Mouse (Mus musculus): ENCODE measurements around the gene Mzf1. TPM values are rescaled to one million over a fixed set of nuclear protein-coding genes. Genes with fewer than 3 reads are reported as not detected.

Mzf1 gene
- polyA plus RNA-seq, 1 experiment from 2014 or later, result 0.77 TPM

DNA sequence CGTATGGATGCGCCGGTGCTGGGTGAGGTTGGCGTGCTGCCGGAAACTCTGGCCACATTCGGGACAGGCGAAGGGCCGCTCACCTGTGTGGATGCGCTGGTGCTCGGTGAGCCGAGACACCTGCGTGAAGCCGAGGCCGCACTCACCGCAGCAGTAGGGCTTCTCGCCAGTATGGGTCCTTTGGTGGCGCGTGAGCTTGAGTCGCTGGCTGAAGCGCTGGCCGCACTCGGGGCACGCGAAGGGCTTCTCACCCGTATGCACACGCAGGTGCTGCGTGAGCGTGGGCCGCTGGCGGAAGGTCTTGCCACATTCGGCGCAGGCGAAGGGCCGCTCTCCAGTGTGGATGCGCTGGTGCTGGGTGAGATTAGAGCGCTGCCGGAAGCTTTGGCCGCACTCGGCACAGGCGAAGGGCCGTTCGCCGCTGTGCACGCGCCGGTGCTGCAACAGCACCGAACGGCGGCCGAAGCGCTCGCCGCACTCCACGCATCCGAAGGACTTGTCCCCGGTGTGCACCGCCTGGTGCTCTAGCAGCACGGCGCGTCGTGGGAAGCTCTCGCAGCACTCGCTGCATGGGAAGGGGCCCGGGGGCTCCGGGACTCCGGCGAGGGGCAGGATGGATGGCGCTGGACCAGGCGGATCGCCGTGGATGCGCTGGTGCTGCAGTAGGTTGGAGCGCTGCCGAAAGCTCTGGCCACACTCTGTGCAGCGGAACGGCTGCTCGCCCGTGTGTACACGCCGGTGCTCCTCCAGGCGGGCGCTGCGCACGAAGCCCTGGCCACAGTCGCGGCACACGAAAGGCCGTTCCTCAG lies 10.9 kb downstream of the Mzf1 start:
- H3K9me3 ChIP-seq (replicated peaks), result no peaks in the 10 kb centered on the region
- H3K4me3 ChIP-seq, result peak overlapping the region; percentile 49
- no peaks in the 10 kb centered on the region for H3K36me3 ChIP-seq
- no peak overlapping the region for H3K27ac ChIP-seq
- WGBS (ENCODE audit: insufficient replicate concordance), result 6% methylated on average over 88 of the region's 88 CpGs
- ATAC-seq, result no peak
- peaks cover 30% of the 10 kb centered on the region for H3K4me1 ChIP-seq
- peak overlapping the region; percentile 74 for H3K4me2 ChIP-seq
- peak overlapping the region; percentile 22 for H3K9ac ChIP-seq
- peaks cover 54% of the 10 kb centered on the region for H3K27me3 ChIP-seq (replicated peaks)

DNA sequence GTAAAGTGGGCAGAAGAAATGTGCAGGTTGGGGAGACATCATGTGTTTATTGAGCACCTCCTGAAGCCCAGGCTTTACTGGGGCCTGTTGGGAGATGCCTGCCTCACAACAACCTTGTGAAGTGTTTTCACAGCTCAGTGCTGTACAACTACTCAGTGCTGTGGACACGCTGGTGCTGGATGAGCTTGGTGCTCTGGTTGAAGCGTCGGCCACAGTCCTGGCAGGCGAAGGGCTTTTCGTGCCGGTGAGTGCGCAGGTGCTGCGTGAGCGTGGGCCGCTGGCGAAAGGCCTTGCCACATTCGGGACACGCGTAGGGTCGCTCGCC lies 11.5 kb downstream of the Mzf1 start:
- ATAC-seq, result no peak
- Histone ChIP-seq H3K4me1 (peaks cover 33% of the 10 kb centered on the region), H3K4me2 (peak overlapping the region; percentile 74), H3K36me3 (no peaks in the 10 kb centered on the region), H3K9me3 (replicated peaks) (no peaks in the 10 kb centered on the region), H3K27ac (no peak overlapping the region), H3K4me3 (peak overlapping the region; percentile 49), H3K27me3 (replicated peaks) (peaks cover 54% of the 10 kb centered on the region), H3K9ac (no peak overlapping the region)
- WGBS (ENCODE audit: insufficient replicate concordance), result 48% methylated on average over 16 of the region's 16 CpGs

DNA sequence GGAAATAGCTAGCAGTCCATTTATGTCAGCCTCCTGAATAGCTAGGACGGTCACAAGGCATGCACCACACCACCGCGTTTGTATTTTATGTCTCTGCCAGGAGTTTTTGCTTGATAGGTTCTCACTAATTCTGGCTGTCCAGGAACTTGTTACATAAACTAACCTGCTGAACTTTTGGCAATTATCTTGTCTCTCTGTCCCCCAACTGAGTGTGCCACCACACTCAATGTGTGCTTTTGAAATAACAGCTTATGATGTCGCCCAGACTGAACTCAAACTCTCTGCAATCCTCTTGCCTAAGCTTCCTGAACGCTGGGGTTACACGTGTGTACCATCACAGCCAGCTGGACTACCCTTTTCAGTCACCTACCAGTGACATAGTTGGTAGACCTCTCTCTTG lies 12.1 kb downstream of the Mzf1 start:
- Histone ChIP-seq H3K36me3 (no peaks in the 10 kb centered on the region), H3K4me1 (peaks cover 33% of the 10 kb centered on the region), H3K27ac (no peak overlapping the region), H3K9ac (no peak overlapping the region), H3K4me3 (no peak overlapping the region), H3K27me3 (replicated peaks) (peaks cover 54% of the 10 kb centered on the region), H3K4me2 (no peak overlapping the region), H3K9me3 (replicated peaks) (no peaks in the 10 kb centered on the region)
- 68% methylated on average over 6 of the region's 6 CpGs for WGBS (ENCODE audit: insufficient replicate concordance)
- ATAC-seq, result no peak

DNA sequence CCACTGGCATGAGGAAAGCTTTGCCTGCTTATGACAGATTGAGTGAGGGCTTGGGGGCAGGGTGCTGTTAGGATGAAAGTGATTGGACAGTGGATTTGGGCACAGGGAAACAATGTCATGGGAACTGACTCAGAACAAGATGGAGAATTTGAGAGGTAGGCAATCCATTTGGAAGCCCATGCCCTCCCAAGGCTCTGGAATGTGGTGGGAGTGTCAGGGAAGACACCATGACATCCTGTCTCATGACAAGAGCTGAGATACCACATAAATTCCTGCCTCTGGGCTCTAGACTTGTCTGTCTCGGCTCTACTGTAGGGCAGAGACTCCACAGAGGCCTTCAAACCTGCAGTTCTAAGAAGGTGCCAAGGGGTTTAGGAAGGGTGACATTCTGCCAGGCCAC lies 13.3 kb downstream of the Mzf1 start:
- ATAC-seq, result no peak
- WGBS (ENCODE audit: insufficient replicate concordance), result 48% methylated on average over 1 of the region's 1 CpGs
- Histone ChIP-seq H3K36me3 (peaks cover 3% of the 10 kb centered on the region), H3K27me3 (replicated peaks) (peaks cover 54% of the 10 kb centered on the region), H3K27ac (no peak overlapping the region), H3K9me3 (replicated peaks) (no peaks in the 10 kb centered on the region), H3K4me1 (peaks cover 40% of the 10 kb centered on the region), H3K4me2 (no peak overlapping the region), H3K9ac (no peak overlapping the region), H3K4me3 (no peak overlapping the region)

DNA sequence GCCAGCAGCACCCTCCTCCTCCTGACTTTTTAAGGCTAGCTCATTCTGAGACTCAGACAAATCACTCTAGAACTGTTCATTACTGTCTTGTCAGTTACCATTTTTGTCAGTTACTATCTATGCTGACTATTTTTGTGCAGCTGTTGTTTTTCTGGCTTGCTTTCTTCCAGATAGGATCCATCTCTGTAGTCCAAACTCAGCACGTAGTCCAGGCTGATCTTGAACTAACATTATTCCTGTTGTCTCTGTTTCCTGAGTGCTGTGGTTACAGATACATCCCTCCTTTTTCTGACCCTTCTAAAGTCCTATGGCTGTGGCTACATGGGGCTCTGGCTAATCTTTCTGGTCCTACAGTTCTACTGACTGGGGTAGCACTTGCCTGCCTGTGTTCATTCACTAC lies 15.4 kb downstream of the Mzf1 start:
- Histone ChIP-seq H3K9ac (peak overlapping the region; percentile 94), H3K27ac (peak overlapping the region; percentile 98), H3K27me3 (replicated peaks) (peaks cover 37% of the 10 kb centered on the region), H3K4me3 (peak overlapping the region; percentile 81), H3K4me1 (peaks cover 50% of the 10 kb centered on the region), H3K36me3 (peaks cover 19% of the 10 kb centered on the region), H3K4me2 (peak overlapping the region; percentile 81), H3K9me3 (replicated peaks) (no peaks in the 10 kb centered on the region)
- WGBS (ENCODE audit: insufficient replicate concordance), result 31% methylated on average over 1 of the region's 1 CpGs
- no peak for ATAC-seq

DNA sequence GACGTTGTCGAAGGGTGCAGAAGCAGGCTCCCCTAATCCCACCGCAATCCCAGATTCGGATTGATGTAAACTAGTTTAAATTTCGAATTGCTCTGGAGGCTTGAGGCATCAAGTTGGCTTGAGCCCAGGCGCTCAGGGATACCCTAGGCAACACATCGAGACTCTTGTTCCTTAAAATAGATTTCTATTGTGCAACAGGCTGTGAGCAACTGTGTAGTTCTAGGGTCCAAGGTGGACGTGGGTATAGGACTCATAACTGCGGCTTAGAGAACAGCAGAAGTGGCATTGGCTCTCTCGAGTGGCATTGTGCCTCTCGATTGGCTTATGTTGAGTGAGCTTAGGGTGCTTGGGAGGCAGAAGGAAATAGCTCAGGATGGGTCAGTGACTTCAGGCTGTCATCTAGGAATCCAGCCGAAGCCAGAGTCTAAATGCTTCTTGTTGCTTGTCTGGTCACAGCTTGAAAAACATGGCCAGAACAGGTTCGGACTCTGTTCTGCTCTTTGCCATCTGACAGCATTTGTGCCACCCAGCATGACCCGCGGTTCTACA lies 15.9 kb downstream of the Mzf1 start:
- H3K4me3 ChIP-seq, result peak overlapping the region; percentile 81
- ATAC-seq, result no peak
- H3K27ac ChIP-seq, result peak overlapping the region; percentile 98
- 13% methylated on average over 15 of the region's 15 CpGs for WGBS (ENCODE audit: insufficient replicate concordance)
- peak overlapping the region; percentile 94 for H3K9ac ChIP-seq
- H3K27me3 ChIP-seq (replicated peaks), result peaks cover 32% of the 10 kb centered on the region
- H3K9me3 ChIP-seq (replicated peaks), result no peaks in the 10 kb centered on the region
- peaks cover 49% of the 10 kb centered on the region for H3K4me1 ChIP-seq
- peaks cover 21% of the 10 kb centered on the region for H3K36me3 ChIP-seq
- H3K4me2 ChIP-seq, result peak overlapping the region; percentile 81

DNA sequence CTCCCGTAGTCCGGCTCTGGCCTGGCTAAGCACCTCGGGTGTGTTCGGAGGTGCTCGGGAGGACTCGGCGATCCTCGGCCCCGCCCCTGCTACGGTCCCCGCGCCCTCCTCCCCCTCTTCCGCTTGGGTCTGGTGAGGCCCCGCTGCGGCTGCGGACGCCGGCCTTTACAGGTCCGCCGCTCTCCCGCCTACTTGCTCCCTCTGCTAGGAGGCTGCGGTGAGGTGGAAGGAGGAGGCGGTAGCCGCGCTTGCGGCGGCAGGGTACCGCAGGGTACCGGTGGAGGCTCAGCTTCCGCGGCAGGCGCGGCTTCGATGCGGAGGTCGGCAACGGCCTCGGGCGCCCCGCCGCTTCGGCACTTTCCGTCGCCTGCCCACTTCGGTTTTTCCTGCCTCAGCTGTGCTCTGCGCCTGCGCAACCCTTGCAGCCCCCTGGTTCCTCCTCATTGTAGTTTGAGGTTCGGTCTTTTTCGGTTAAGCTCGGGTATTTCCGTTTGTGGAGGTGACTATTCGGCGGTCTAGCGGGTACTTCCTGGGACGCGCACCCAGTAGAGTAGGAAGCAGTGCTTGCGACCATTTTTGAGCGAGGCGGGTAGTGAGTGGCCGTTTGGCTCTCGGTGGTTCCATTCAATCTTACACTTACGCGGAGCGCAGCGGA lies 16.5 kb downstream of the Mzf1 start, which contains the start of gene Ube2m:
Gene Ube2m, minus strand, starts transcription at position 375 of the 655 bp plus-strand sequence.
- Histone ChIP-seq H3K27me3 (replicated peaks) (peaks cover 26% of the 10 kb centered on the region), H3K9ac (peak within 1 kb of the TSS; percentile 94), H3K4me2 (peak within 1 kb of the TSS; percentile 81), H3K4me3 (peak within 1 kb of the TSS; percentile 81), H3K9me3 (replicated peaks) (no peaks in the 10 kb centered on the region), H3K27ac (peak within 1 kb of the TSS; percentile 98), H3K36me3 (peaks cover 28% of the 10 kb centered on the region), H3K4me1 (peaks cover 50% of the 10 kb centered on the region)
- WGBS (ENCODE audit: insufficient replicate concordance), result under 1% methylated on average over 65 of the region's 65 CpGs
- ATAC-seq, result peak; percentile 87

DNA sequence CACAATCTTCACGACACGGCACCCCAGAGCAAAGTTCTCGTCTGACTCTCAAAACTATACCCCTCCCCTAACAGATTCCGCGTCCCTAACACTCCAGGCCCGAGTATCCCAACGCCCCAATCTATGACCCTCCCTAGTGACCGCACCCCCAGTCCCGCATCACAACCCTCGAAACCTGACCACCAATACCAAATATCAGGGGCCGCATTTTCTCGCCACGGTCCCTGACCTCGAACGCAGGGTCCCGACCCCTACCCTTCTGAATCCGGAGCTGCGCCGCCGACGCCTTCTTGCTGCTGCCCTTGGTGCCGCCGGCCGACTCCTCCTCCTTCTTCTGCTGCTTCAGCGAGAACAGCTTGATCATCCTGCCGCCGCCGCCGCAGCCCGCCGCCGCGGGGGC lies 17.2 kb downstream of the Mzf1 start:
- ATAC-seq, result peak; percentile 12

DNA sequence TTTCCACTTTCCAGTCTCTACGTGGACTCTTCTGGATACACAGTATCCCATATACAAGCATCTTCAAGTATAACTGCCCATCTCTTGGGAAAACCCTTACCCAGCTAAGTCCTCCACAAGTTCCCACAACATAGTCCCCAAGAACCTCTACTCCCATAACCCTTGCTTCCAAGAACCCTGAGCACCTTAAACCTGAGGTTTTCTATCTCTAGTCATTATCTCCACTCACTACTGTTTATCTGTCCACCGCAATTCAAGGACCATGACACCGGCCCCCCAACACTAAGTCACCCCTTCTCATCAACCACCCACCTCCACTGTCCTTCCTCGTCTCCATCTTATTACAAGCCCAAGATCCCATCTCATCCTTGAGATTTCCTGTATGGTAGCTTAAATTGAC lies 17.8 kb downstream of the Mzf1 start:
- no peaks in the 10 kb centered on the region for H3K9me3 ChIP-seq (replicated peaks)
- WGBS (ENCODE audit: insufficient replicate concordance), result 22% methylated on average over 4 of the region's 4 CpGs
- peak overlapping the region; percentile 94 for H3K9ac ChIP-seq
- H3K27ac ChIP-seq, result peak overlapping the region; percentile 98
- H3K4me1 ChIP-seq, result peaks cover 58% of the 10 kb centered on the region
- H3K36me3 ChIP-seq, result peaks cover 40% of the 10 kb centered on the region
- H3K4me3 ChIP-seq, result peak overlapping the region; percentile 81
- peak overlapping the region; percentile 81 for H3K4me2 ChIP-seq
- ATAC-seq, result no peak
- peaks cover 14% of the 10 kb centered on the region for H3K27me3 ChIP-seq (replicated peaks)

More for the DNA sequence above, 17.2 kb downstream of the Mzf1 start:
- Histone ChIP-seq H3K9me3 (replicated peaks) (no peaks in the 10 kb centered on the region), H3K9ac (peak overlapping the region; percentile 94), H3K4me3 (peak overlapping the region; percentile 81), H3K27ac (peak overlapping the region; percentile 98), H3K36me3 (peaks cover 35% of the 10 kb centered on the region), H3K27me3 (replicated peaks) (peaks cover 19% of the 10 kb centered on the region), H3K4me2 (peak overlapping the region; percentile 81), H3K4me1 (peaks cover 57% of the 10 kb centered on the region)
- WGBS (ENCODE audit: insufficient replicate concordance), result 1% methylated on average over 30 of the region's 33 CpGs

DNA sequence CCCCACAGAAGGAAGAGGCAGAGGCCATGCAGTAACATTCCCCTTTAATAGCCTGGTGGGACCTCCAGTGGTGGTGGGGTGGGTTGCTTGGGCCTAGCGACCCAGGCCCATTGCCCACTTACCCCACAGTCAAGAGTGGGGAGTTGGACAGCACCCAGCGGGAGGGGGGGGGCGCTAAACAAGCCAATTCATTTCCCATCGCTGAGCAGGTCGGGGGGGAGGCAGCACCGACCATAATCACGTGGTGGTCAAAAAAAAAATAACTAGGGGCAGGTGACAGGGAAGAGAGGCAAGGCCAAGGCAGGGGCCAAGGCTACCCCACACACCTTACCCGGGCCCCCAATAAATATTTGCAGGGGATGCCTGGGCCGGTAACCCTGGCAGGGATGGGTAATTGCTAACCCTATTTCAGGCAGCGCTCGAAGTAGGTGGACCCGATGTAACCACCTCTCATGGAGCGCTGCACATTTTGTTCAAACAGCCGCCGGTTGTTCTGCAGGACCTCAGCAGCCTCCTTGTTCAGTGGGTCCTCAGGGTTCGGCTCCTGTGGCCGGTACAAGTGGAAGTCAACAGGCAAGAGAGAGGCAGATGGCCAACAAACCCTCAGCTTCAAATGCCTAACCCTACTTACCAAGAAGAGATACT lies 19.2 kb downstream of the Mzf1 start:
- 80% methylated on average over 17 of the region's 17 CpGs for WGBS (ENCODE audit: insufficient replicate concordance)
- H3K4me3 ChIP-seq, result peak overlapping the region; percentile 86
- no peaks in the 10 kb centered on the region for H3K27me3 ChIP-seq (replicated peaks)

DNA sequence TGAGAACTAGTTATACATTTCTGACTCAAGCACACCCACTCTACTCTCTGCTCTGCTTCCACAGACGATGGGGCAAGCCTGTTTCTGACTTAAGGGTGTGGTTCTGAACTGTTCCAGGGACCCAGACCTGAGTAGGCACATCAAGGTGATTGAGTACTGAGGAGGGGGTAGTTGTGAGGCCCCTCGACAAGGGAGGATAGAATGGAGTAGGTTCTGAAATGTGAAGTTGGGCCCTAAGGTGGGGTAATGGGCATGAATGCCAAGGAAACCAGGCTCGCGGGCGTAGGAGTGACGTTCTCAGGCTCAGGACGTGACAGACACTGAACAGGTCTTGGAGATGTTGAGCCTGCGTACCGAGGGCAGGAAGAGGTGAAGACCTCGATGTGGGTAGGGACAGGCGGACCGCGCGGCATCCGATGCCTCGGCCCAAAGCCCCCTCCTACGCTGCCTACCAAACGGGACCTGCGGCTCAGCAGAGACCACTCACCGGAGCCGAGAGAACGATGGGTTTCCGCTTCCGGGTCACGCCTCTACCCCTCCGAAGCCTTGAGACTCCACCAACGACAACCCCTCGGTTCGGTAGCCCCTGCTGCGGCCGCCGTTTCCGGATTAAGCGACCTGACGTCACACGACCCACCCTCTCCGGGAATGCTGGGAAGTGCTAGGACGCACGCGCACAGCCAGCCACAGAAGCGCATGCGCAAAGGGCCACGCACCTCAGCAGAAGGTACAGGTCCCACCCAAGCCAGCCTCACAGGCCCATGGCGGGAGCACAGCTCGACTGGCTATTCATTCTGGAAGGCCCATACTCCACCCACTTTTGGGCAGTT lies 20.2 kb downstream of the Mzf1 start, which contains the start of gene Chmp2a:
Gene Chmp2a, minus strand, starts transcription at position 660 of the 830 bp plus-strand sequence.
- Histone ChIP-seq H3K4me2 (peak within 1 kb of the TSS; percentile 81), H3K36me3 (peaks cover 65% of the 10 kb centered on the region), H3K9me3 (replicated peaks) (no peaks in the 10 kb centered on the region), H3K4me3 (peak within 1 kb of the TSS; percentile 86), H3K9ac (peak within 1 kb of the TSS; percentile 89), H3K27ac (peak within 1 kb of the TSS; percentile 98), H3K4me1 (peaks cover 51% of the 10 kb centered on the region), H3K27me3 (replicated peaks) (no peaks in the 10 kb centered on the region)
- WGBS (ENCODE audit: insufficient replicate concordance), result under 1% methylated on average over 45 of the region's 45 CpGs
- ATAC-seq, result peak; percentile 78

More for the DNA sequence above, 19.2 kb downstream of the Mzf1 start:
- Histone ChIP-seq H3K36me3 (peaks cover 55% of the 10 kb centered on the region), H3K9ac (peak overlapping the region; percentile 89), H3K4me2 (peak overlapping the region; percentile 81), H3K9me3 (replicated peaks) (no peaks in the 10 kb centered on the region), H3K4me1 (peaks cover 58% of the 10 kb centered on the region), H3K27ac (peak overlapping the region; percentile 98)
- ATAC-seq, result no peak

Data from liver, embryonic 12.5 days (tissue).